Mouse (Mus musculus) CD4-positive naive resting alpha-beta T cell, adult 57 days (primary cell): ENCODE results near the gene Mxra7. TPM values are rescaled to one million over a fixed set of nuclear protein-coding genes. Genes with fewer than 3 reads are reported as not detected.

Experiments
- total RNA-seq: library from RNA; stranded (reverse); gene quantifications from one replicate; pipeline ENCODE4 v1.2.4, GENCODE M21; 2023

The Mxra7 gene
- total RNA-seq, result 0.71 TPM

GRCm38 (mm10) chr11:116827534-116828165 is at the start of gene Mxra7:
Mxra7 (minus strand) TSS chr11:116828046.

GRCm38 (mm10) chr11:116852891-116853511 is 25.2 kb upstream of the Mxra7 start, which contains the start of gene Srsf2:
Srsf2 (minus strand) TSS chr11:116853094.

GRCm38 (mm10) chr11:116852291-116852890 is 24.5 kb upstream of the Mxra7 start, which contains the start of gene Mfsd11:
Mfsd11 (plus strand) TSS chr11:116852440.

GRCm38 (mm10) chr11:116843261-116844233 is 15.7 kb upstream of the Mxra7 start, which contains the start of the genes Mettl23 and Jmjd6:
Mettl23 (plus strand) TSS chr11:116843278.
Jmjd6 (minus strand) TSS chr11:116843449.

GRCm38 (mm10) chr11:116775407-116775806 is 52.4 kb downstream of the Mxra7 start, which contains the start of gene St6galnac1:
St6galnac1 (minus strand) TSS chr11:116775507.

Other genes starting within 250 kb of the Mxra7 start
- 24.5 TPM for gene Ube2o, start 246.6 kb downstream of the Mxra7 start, total RNA-seq
- gene Aanat, start 241.6 kb downstream of the Mxra7 start, total RNA-seq, result not detected
- gene Rhbdf2, start 201.0 kb downstream of the Mxra7 start, total RNA-seq, result 19.1 TPM
- not detected for gene Prcd, start 174.5 kb downstream of the Mxra7 start, total RNA-seq
- gene Cygb, start 173.7 kb downstream of the Mxra7 start, total RNA-seq, result not detected
- gene St6galnac1, start 52.5 kb downstream of the Mxra7 start, total RNA-seq, result not detected
- gene Mettl23, start 15.2 kb upstream of the Mxra7 start, total RNA-seq, result 55.9 TPM
- 59.3 TPM for gene Jmjd6, start 15.4 kb upstream of the Mxra7 start, total RNA-seq
- 20.3 TPM for gene Mfsd11, start 24.4 kb upstream of the Mxra7 start, total RNA-seq
- 408 TPM for gene Srsf2, start 25.0 kb upstream of the Mxra7 start, total RNA-seq
- gene Mgat5b, start 90.8 kb upstream of the Mxra7 start, total RNA-seq, result not detected